Comparison of ENCODE assay signal across 22 mouse cellular contexts in the genomic region with DNA sequence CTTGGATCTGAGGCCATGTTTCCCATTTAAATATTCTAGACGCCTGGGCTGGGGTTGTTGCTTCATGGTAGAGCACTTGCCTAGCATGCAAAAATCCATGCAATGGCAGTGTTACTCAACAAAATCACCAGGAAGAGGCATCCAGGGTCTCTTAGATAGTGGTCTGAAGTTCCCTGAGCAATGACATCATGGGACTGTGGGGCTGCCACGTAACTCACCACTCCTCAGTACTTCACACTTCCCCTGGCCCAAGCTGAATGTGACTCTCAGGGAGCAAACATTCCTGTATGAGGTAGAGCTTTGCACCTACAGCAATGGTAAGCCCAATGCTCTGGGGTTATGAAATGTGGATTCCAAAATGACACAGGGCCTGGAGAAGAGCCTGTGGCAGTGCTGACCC. TPM values are rescaled to one million over a fixed set of nuclear protein-coding genes. Genes with fewer than 3 reads are reported as not detected.
DNase-seq lines count a peak whose midpoint lies in the region; ATAC-seq and TF ChIP-seq lines count a peak whose summit lies in the region.
"Had no signal": no experiment of that assay in that cellular context is flagged by ENCODE, and none has a peak within 500 bp of the region (broad histone marks: within the 10 kb centered on the region; RNA-seq: fewer than 3 reads in every experiment).

No protein-coding gene starts in this region.

- POLR2A ChIA-PET in Patski (lab: Charles Lee): interaction anchor here (1.6 kb wide), 1 partner anchor 39 kb away, joined by 7 read pairs; the partner anchor contains the start of gene Atp1a1

- WGBS in hindbrain, embryonic 10.5 days: 92% methylated on average over 2 of the region's 2 CpGs

- 0 out of 2 replicates have a peak, but pooled peaks cover 8% of the 10 kb centered on the region for H3K4me1 ChIP-seq in hindbrain, embryonic 10.5 days (replicated peaks)

- H3K4me3 ChIP-seq in hindbrain, embryonic 10.5 days: no peak overlapping the region

- DNase-seq in Patski (ENCODE audit: low read depth, low spot score): no peak
- no peak for DNase-seq in hindbrain, embryonic 10.5 days (ENCODE audit: low spot score)
- no peak for DNase-seq in testis, postnatal 10 days (ENCODE audit: low spot score)
- DNase-seq in spleen, postnatal 4 days (ENCODE audit: low spot score in 2 of 2): no peak
- no peak for DNase-seq in left cerebral cortex, adult 18-20 months (ENCODE audit: low spot score in 2 of 2)
- DNase-seq: adrenal gland, adult 2 months; adrenal gland, adult 8-10 months; adrenal gland, postnatal 10 days; adrenal gland, postnatal 14 days; adrenal gland, postnatal 25 days; adrenal gland, postnatal 36 days; B cell, adult 2 months; cerebellum, adult 11 months; cerebellum, adult 11-12 months; cerebellum, adult 18-20 months had no signal

- H3K9me3 ChIP-seq in hindbrain, embryonic 10.5 days: no peaks in the 10 kb centered on the region
- H3K9me3 ChIP-seq: G1E had no signal

- no peaks in the 10 kb centered on the region for H3K36me3 ChIP-seq in hindbrain, embryonic 10.5 days
- H3K36me3 ChIP-seq: G1E had no signal

- TF ChIP-seq CTCF in Patski (IDR thresholded peaks at IDR 0.05): no peak

- no peak overlapping the region for H3K27ac ChIP-seq in hindbrain, embryonic 10.5 days

- CTCF ChIA-PET in Patski (lab: Charles Lee): interaction anchor here (1.3 to 5.4 kb wide), 4 partner anchors 7 to 157 kb away, joined by 3 to 18 read pairs (median 4); no protein-coding TSS in a partner anchor

- ATAC-seq in Patski: peak; percentile 58
- ATAC-seq in common myeloid progenitor, adult 5-6 weeks (replicated peaks; ENCODE audit: low read depth, poor library complexity, severe bottlenecking): peak; percentile 27; the same call in 1 of the 2 replicates
- peak; percentile 61 for ATAC-seq in granulocyte monocyte progenitor cell, adult 5-6 weeks (replicated peaks; ENCODE audit: poor library complexity, severe bottlenecking)
- ATAC-seq in megakaryocyte progenitor cell, adult 5-6 weeks (replicated peaks; ENCODE audit: poor library complexity): peak; percentile 41; the same call in 1 of the 2 replicates
- ATAC-seq: activated CD4-positive, CD25-positive, alpha-beta regulatory T cell, adult 4 months; CD4-positive, CD25-positive, alpha-beta regulatory T cell, adult 4 months had no signal

- in situ Hi-C loops in Patski (cut with MboI; ENCODE audit: low pct_unique_long_range_greater_than_20kb): no loop called here

- H3K27me3 ChIP-seq in Patski: no peaks in the 10 kb centered on the region
- no peaks in the 10 kb centered on the region for H3K27me3 ChIP-seq in hindbrain, embryonic 10.5 days (ENCODE audit: insufficient read depth, poor library complexity, severe bottlenecking)
- H3K27me3 ChIP-seq: CH12.LX had no signal

RNA-seq across cellular contexts. Expression of gene Atp1a1, which starts 38.8 kb away (rescaled TPM):
- polyA plus RNA-seq in Patski (2021): 3,406 TPM
- 120 and 133 TPM in 2 replicates for total RNA-seq in common myeloid progenitor, adult 5-6 weeks (2017)
- 82.1 and 82.6 TPM in 2 replicates for total RNA-seq in granulocyte monocyte progenitor cell, adult 5-6 weeks (2014; fragmentation: Nextera tagmentation)
- 118 and 122 TPM in 2 replicates for total RNA-seq in granulocyte monocyte progenitor cell, adult 5-6 weeks (2017)
- 69.5 and 75.2 TPM in 2 replicates for total RNA-seq in megakaryocyte progenitor cell, adult 5-6 weeks (2015)
- 126 and 129 TPM in 2 replicates for total RNA-seq in megakaryocyte progenitor cell, adult 5-6 weeks (2017)
- 50.2 and 63.3 TPM in 2 replicates for polyA plus RNA-seq in hindbrain, embryonic 10.5 days (2016; fragmentation: Nextera tagmentation; extraction: Ambion mirVana)
- 1,000 to 10,000 TPM; 1,009 to 1,025 TPM for total RNA-seq in left cerebral cortex, adult 18-20 months (2021)
